Mouse (Mus musculus) liver, postnatal 0 days (tissue): ENCODE measurements at regions not wholly inside any gene's neighbourhood (a gene's known extent, or its start where the extent isn't known, plus 50 kb on each side); places are given as distances from the start of the nearest gene placed in this dataset.

Source experiments
- ATAC-seq: fragments of 200-750 bp; cut with Nextera tagmentation; 2 replicates; pipeline ENCODE4 v1.8.0; 2017; ENCODE audit warnings: mild to moderate bottlenecking, moderate library complexity
- DNase-seq: peaks from one replicate; pipeline ENCODE4 v3.0.0-alpha.2; 2016
- H3K27ac ChIP-seq: fragments of 300-500 bp; sonication (generic); 2 replicates; pipeline ENCODE4 v1.5.1; 2014; ENCODE audit warnings: antibody characterized with exemption, moderate library complexity, mild to moderate bottlenecking, low read depth
- H3K27me3 ChIP-seq: fragments of 300-500 bp; sonication (generic); 2 replicates; pipeline ENCODE4 v1.6.1; 2014; ENCODE audit warnings: low read length, control low read depth, mixed read lengths; ENCODE audit not compliant: insufficient read depth
- H3K36me3 ChIP-seq: fragments of 300-500 bp; sonication (generic); replicated peaks from 2 replicates; pipeline ENCODE4 v1.6.1; 2014; ENCODE audit warnings: mild to moderate bottlenecking, control low read depth, low read length, moderate library complexity, mixed read lengths; ENCODE audit not compliant: insufficient read depth
- H3K4me1 ChIP-seq: fragments of 300-500 bp; sonication (generic); 2 replicates; pipeline ENCODE4 v1.6.1; 2014; ENCODE audit warnings: antibody characterized with exemption, mild to moderate bottlenecking, control low read depth; ENCODE audit not compliant: insufficient read depth
- H3K4me2 ChIP-seq: fragments of 300-500 bp; sonication (generic); 2 replicates; pipeline ENCODE4 v1.6.1; 2014; ENCODE audit warnings: low read depth, mild to moderate bottlenecking, low read length, moderate library complexity, mixed read lengths
- H3K4me3 ChIP-seq: fragments of 300-500 bp; sonication (generic); 2 replicates; pipeline ENCODE4 v1.5.1; 2014; ENCODE audit warnings: low read depth, low read length
- H3K9ac ChIP-seq: fragments of 300-500 bp; sonication (generic); replicated peaks from 2 replicates; pipeline ENCODE4 v1.6.1; 2014; ENCODE audit warnings: mild to moderate bottlenecking, moderate library complexity
- H3K9me3 ChIP-seq: fragments of 300-500 bp; sonication (generic); 2 replicates; pipeline ENCODE4 v1.6.1; 2016; ENCODE audit warnings: mild to moderate bottlenecking, control low read depth, low read length, mixed read lengths
- CTCF ChIP-seq: sonication (generic); IDR thresholded peaks from 2 replicates; pipeline ENCODE4 v1.5.1; 2016; ENCODE audit warnings: antibody characterized with exemption, low read depth
- EP300 ChIP-seq: IDR thresholded peaks from 2 replicates; pipeline ENCODE4 v1.6.1; 2016; ENCODE audit warnings: antibody characterized with exemption, low read depth, mild to moderate bottlenecking
- WGBS: fragments of 180-500 bp; shearing (Covaris S2); extraction: QIAGEN DNeasy Blood & Tissue Kit; methylation state at CpG from one replicate; pipeline ENCODE4 v1.1.7; 2014; ENCODE audit not compliant: insufficient replicate concordance; 5-methylcytosine and 5-hydroxymethylcytosine counted together

GRCm38 (mm10) chr8:33987091-33987754, 124.3 kb downstream of the Gm10131 start:
- ATAC-seq: peak; percentile 87
- Histone ChIP-seq H3K27ac (peak overlapping the region; percentile 77), H3K9ac (peak overlapping the region; percentile 26), H3K4me1 (peaks cover 15% of the 10 kb centered on the region), H3K4me3 (no peak overlapping the region), H3K4me2 (peak overlapping the region; percentile 47), H3K9me3 (no peaks in the 10 kb centered on the region), H3K36me3 (no peaks in the 10 kb centered on the region), H3K27me3 (no peaks in the 10 kb centered on the region)
- DNase-seq: no peak
- 59% methylated on average over 10 of the region's 15 CpGs for WGBS
- TF ChIP-seq CTCF: no peak
- no peak for TF ChIP-seq EP300

- no peaks in the 10 kb centered on the region for H3K36me3 ChIP-seq
- H3K27me3 ChIP-seq: no peaks in the 10 kb centered on the region
- peak; percentile 9; the same call in 1 of the 2 replicates for ATAC-seq
- no peak for TF ChIP-seq CTCF
- TF ChIP-seq EP300: no peak
- no peaks in the 10 kb centered on the region for H3K9me3 ChIP-seq
- H3K9ac ChIP-seq: 0 out of 2 replicates have a peak overlapping the region, but pooled peaks have one; percentile 11
- no peak for DNase-seq
- WGBS: 76% methylated on average over 6 of the region's 6 CpGs
- H3K4me1 ChIP-seq: peaks cover 11% of the 10 kb centered on the region
- H3K27ac ChIP-seq: peak overlapping the region; percentile 77
- no peak overlapping the region for H3K4me3 ChIP-seq
- peak overlapping the region; percentile 32 for H3K4me2 ChIP-seq
These were observed 124.9 kb downstream of the Gm10131 start for GRCm38 (mm10) chr8:33986657-33987056.

GRCm38 (mm10) chr8:33985430-33985977, 126.0 kb downstream of the Gm10131 start:
- Histone ChIP-seq H3K36me3 (no peaks in the 10 kb centered on the region), H3K27me3 (no peaks in the 10 kb centered on the region), H3K9ac (no peak overlapping the region), H3K27ac (peak overlapping the region; percentile 77; the same call in 1 of the 2 replicates), H3K4me2 (no peak overlapping the region; the same call in 1 of the 2 replicates), H3K4me1 (peaks cover 9% of the 10 kb centered on the region), H3K9me3 (no peaks in the 10 kb centered on the region), H3K4me3 (no peak overlapping the region)
- no peak for ATAC-seq
- DNase-seq: peak; percentile 77
- TF ChIP-seq CTCF (no peak), EP300 (no peak)
- 45% methylated on average over 11 of the region's 11 CpGs for WGBS

DNA sequence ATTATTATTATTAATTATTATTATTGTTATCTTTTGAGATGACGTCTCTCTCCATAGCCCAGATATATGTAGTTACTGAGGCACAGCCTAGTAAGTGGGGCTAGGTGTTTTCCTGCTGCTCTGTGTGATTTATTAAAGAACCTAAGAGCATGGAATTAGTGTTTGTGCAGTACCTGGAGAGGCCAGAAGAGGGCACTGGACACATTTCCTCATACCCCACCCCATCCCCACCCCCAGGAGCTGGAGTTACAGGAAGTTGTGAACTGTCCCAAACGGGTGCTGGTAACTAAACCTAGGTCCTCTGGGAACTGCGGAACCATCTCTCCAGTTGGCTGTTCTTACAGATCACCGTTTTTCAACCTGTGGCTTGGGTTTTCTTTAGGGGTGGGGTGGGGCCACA, 129.9 kb downstream of the Gm10131 start:
- Histone ChIP-seq H3K36me3 (no peaks in the 10 kb centered on the region), H3K4me2 (no peak overlapping the region), H3K4me3 (no peak overlapping the region), H3K9me3 (no peaks in the 10 kb centered on the region), H3K9ac (no peak overlapping the region), H3K4me1 (peaks cover 14% of the 10 kb centered on the region), H3K27ac (peak overlapping the region; percentile 64; the same call in 1 of the 2 replicates), H3K27me3 (no peaks in the 10 kb centered on the region)
- peak; percentile 26; the same call in 1 of the 2 replicates for ATAC-seq
- peak; percentile 60 for DNase-seq
- 68% methylated on average over 4 of the region's 4 CpGs for whole genome bisulfite sequencing
- TF ChIP-seq EP300: no peak
- peak; percentile 60 for TF ChIP-seq CTCF

DNA sequence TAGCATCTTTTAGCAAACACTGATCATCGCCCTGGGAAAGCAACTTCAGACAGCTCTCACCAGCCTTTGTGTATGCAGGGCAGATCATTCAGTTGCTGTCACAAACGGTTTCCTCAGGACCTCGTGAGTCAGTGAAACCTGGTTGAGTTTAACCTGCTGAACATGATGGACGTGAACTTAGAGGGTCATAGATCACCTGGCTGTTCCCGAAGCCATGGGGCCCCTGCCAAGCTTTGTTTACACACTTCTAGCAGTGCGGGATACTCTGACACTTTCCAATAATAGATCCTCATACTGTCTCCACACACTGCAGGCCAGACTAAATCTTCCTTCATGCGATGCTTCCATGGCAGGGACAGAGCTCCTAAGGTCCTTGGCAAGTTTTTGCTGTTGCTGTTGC, 130.5 kb downstream of the Gm10131 start:
- TF ChIP-seq CTCF (no peak), EP300 (peak; percentile 64)
- DNase-seq: peak; percentile 64
- no peaks in the 10 kb centered on the region for H3K27me3 ChIP-seq
- no peaks in the 10 kb centered on the region for H3K36me3 ChIP-seq
- peaks cover 9% of the 10 kb centered on the region for H3K4me1 ChIP-seq
- H3K27ac ChIP-seq: peak overlapping the region; percentile 76
- H3K9ac ChIP-seq: no peak overlapping the region
- no peak overlapping the region for H3K4me2 ChIP-seq
- 48% methylated on average over 7 of the region's 7 CpGs for WGBS
- no peak overlapping the region for H3K4me3 ChIP-seq
- ATAC-seq: peak; percentile 94
- H3K9me3 ChIP-seq: no peaks in the 10 kb centered on the region
